Mouse (Mus musculus) frontal cortex, postnatal 10 days (tissue): ENCODE results near the gene Npcd.
A peak's percentile ranks its signal among the peaks of the same experiment; 100 is the strongest.

ENCODE experiments used
- DNase-seq, 2 experiments: peaks; one replicate each; pipeline ENCODE4 v3.0.0; 2022; ENCODE audit warnings: low spot score in 2 of 2, mixed read lengths in 1 of 2

The Npcd gene

GRCm38 (mm10) chr15:79767327-79767961 is 66.6 kb downstream of the Npcd start:
- no peak for DNase-seq

- DNase-seq = no peak
Measured at GRCm38 (mm10) chr15:79766586-79767071, 67.4 kb downstream of the Npcd start.

GRCm38 (mm10) chr15:79766168-79766567 is 67.9 kb downstream of the Npcd start:
- no peak for DNase-seq

GRCm38 (mm10) chr15:79765361-79765760 is 68.7 kb downstream of the Npcd start:
- DNase-seq = no peak

- no peak for DNase-seq
Measured at GRCm38 (mm10) chr15:79764539-79765267, 69.3 kb downstream of the Npcd start.

- no peak for DNase-seq
Measured at GRCm38 (mm10) chr15:79763601-79764246, 70.3 kb downstream of the Npcd start.

- no peak for DNase-seq
Measured at GRCm38 (mm10) chr15:79763001-79763400, 71.0 kb downstream of the Npcd start.

- DNase-seq = no peak
Measured at GRCm38 (mm10) chr15:79760956-79761355, 73.1 kb downstream of the Npcd start.

- no peak for DNase-seq
Measured at GRCm38 (mm10) chr15:79757118-79757517, 76.9 kb downstream of the Npcd start.

GRCm38 (mm10) chr15:79755977-79756625 is 77.9 kb downstream of the Npcd start:
- DNase-seq = no peak

- no peak for DNase-seq
Measured at GRCm38 (mm10) chr15:79755176-79755575, 78.9 kb downstream of the Npcd start.

GRCm38 (mm10) chr15:79753873-79754272 is 80.2 kb downstream of the Npcd start:
- DNase-seq = no peak

GRCm38 (mm10) chr15:79753420-79753752 is 80.7 kb downstream of the Npcd start:
- no peak for DNase-seq

GRCm38 (mm10) chr15:79752742-79753419 is 81.2 kb downstream of the Npcd start:
- peak in 1 of 2 experiments; percentile 81 for DNase-seq

GRCm38 (mm10) chr15:79751772-79752171 is 82.3 kb downstream of the Npcd start:
- DNase-seq = no peak

- DNase-seq = no peak
Measured at GRCm38 (mm10) chr15:79750266-79750665, 83.8 kb downstream of the Npcd start.

- no peak for DNase-seq
Measured at GRCm38 (mm10) chr15:79749162-79749561, 84.9 kb downstream of the Npcd start.

GRCm38 (mm10) chr15:79747998-79748397 is 86.0 kb downstream of the Npcd start:
- DNase-seq = no peak

GRCm38 (mm10) chr15:79745883-79746282 is 88.2 kb downstream of the Npcd start:
- no peak for DNase-seq

- no peak for DNase-seq
Measured at GRCm38 (mm10) chr15:79745312-79745711, 88.7 kb downstream of the Npcd start.

GRCm38 (mm10) chr15:79744742-79745141 is 89.3 kb downstream of the Npcd start:
- DNase-seq = no peak

GRCm38 (mm10) chr15:79744001-79744400 is 90.0 kb downstream of the Npcd start:
- DNase-seq = no peak
